In genomic region chr11:35055496-35056125, GRCm38 (mm10) we compare ENCODE assay signal across 25 mouse cellular contexts.
DNase-seq lines count a peak whose midpoint lies in the region; ATAC-seq and TF ChIP-seq lines count a peak whose summit lies in the region.
"Had no signal": no experiment of that assay in that cellular context is flagged by ENCODE, and none has a peak within 500 bp of the region (broad histone marks: within the 10 kb centered on the region; RNA-seq: fewer than 3 reads in every experiment).

No protein-coding gene starts in this region.

- no peak overlapping the region for H3K27ac ChIP-seq in lung, postnatal 0 days (ENCODE audit: low read length)
- peak overlapping the region; percentile 72 for H3K27ac ChIP-seq in limb, embryonic 12.5 days
- H3K27ac ChIP-seq in hindbrain, embryonic 11.5 days (ENCODE audit: low read depth, low read length) = no peak overlapping the region
- H3K27ac ChIP-seq: embryonic facial prominence, embryonic 13.5 days; forebrain, embryonic 13.5 days; hindbrain, embryonic 15.5 days; liver, embryonic 12.5 days; lung, embryonic 15.5 days; midbrain, embryonic 12.5 days had no signal

- no peaks in the 10 kb centered on the region for H3K27me3 ChIP-seq in lung, postnatal 0 days (replicated peaks; ENCODE audit: insufficient read depth, low read length)
- no peaks in the 10 kb centered on the region for H3K27me3 ChIP-seq in limb, embryonic 12.5 days
- no peaks in the 10 kb centered on the region for H3K27me3 ChIP-seq in hindbrain, embryonic 11.5 days (ENCODE audit: control insufficient read depth, insufficient read depth, low read length)
- H3K27me3 ChIP-seq: CH12.LX; embryonic facial prominence, embryonic 13.5 days; forebrain, embryonic 13.5 days; hindbrain, embryonic 15.5 days; liver, embryonic 12.5 days; lung, embryonic 15.5 days; midbrain, embryonic 12.5 days; Patski had no signal

- no peak overlapping the region for H3K9ac ChIP-seq in lung, postnatal 0 days (replicated peaks; ENCODE audit: low read depth)
- no peak overlapping the region for H3K9ac ChIP-seq in limb, embryonic 12.5 days (replicated peaks)
- no peak overlapping the region for H3K9ac ChIP-seq in hindbrain, embryonic 11.5 days (ENCODE audit: low read depth, low read length)
- H3K9ac ChIP-seq: embryonic facial prominence, embryonic 13.5 days; forebrain, embryonic 13.5 days; hindbrain, embryonic 15.5 days; liver, embryonic 12.5 days; lung, embryonic 15.5 days; midbrain, embryonic 12.5 days had no signal

- H3K9me3 ChIP-seq in lung, postnatal 0 days (ENCODE audit: low read length) = no peaks in the 10 kb centered on the region
- H3K9me3 ChIP-seq in limb, embryonic 12.5 days = no peaks in the 10 kb centered on the region
- no peaks in the 10 kb centered on the region for H3K9me3 ChIP-seq in hindbrain, embryonic 11.5 days (ENCODE audit: control insufficient read depth, low read length)
- H3K9me3 ChIP-seq: embryonic facial prominence, embryonic 13.5 days; forebrain, embryonic 13.5 days; hindbrain, embryonic 15.5 days; liver, embryonic 12.5 days; lung, embryonic 15.5 days; midbrain, embryonic 12.5 days had no signal

- no peaks in the 10 kb centered on the region for H3K4me1 ChIP-seq in lung, postnatal 0 days (ENCODE audit: insufficient read depth, low read depth, low read length)
- H3K4me1 ChIP-seq in limb, embryonic 12.5 days (replicated peaks) = peaks cover 35% of the 10 kb centered on the region
- no peaks in the 10 kb centered on the region for H3K4me1 ChIP-seq in hindbrain, embryonic 11.5 days (replicated peaks; ENCODE audit: control insufficient read depth, insufficient read depth, low read length)
- H3K4me1 ChIP-seq: forebrain, embryonic 13.5 days; hindbrain, embryonic 15.5 days; liver, embryonic 12.5 days; midbrain, embryonic 12.5 days had no signal

- TF ChIP-seq CTCF in lung, postnatal 0 days (IDR thresholded peaks at IDR 0.05) = no peak

- 69% methylated on average over 7 of the region's 7 CpGs for WGBS in lung, postnatal 0 days
- whole genome bisulfite sequencing in limb, embryonic 12.5 days = 33% methylated on average over 7 of the region's 7 CpGs
- 85% methylated on average over 7 of the region's 7 CpGs for WGBS in hindbrain, embryonic 11.5 days

- no peak overlapping the region for H3K4me3 ChIP-seq in lung, postnatal 0 days (ENCODE audit: low read depth, low read length)
- no peak overlapping the region for H3K4me3 ChIP-seq in limb, embryonic 12.5 days (replicated peaks)
- H3K4me3 ChIP-seq in hindbrain, embryonic 11.5 days (ENCODE audit: low read depth, low read length) = no peak overlapping the region
- H3K4me3 ChIP-seq: embryonic facial prominence, embryonic 13.5 days; forebrain, embryonic 13.5 days; hindbrain, embryonic 15.5 days; liver, embryonic 12.5 days; lung, embryonic 15.5 days; midbrain, embryonic 12.5 days had no signal

- H3K36me3 ChIP-seq in lung, postnatal 0 days (ENCODE audit: insufficient read depth, low read length) = no peaks in the 10 kb centered on the region
- no peaks in the 10 kb centered on the region for H3K36me3 ChIP-seq in limb, embryonic 12.5 days
- H3K36me3 ChIP-seq in hindbrain, embryonic 11.5 days (ENCODE audit: control insufficient read depth, insufficient read depth, low read length) = no peaks in the 10 kb centered on the region
- H3K36me3 ChIP-seq: embryonic facial prominence, embryonic 13.5 days; G1E; hindbrain, embryonic 15.5 days; liver, embryonic 12.5 days; lung, embryonic 15.5 days; midbrain, embryonic 12.5 days had no signal

- TF ChIP-seq EP300 in lung, postnatal 0 days (IDR thresholded peaks at IDR 0.05) = no peak

- no peak overlapping the region for H3K4me2 ChIP-seq in lung, postnatal 0 days (replicated peaks; ENCODE audit: low read depth, low read length)
- no peak overlapping the region for H3K4me2 ChIP-seq in limb, embryonic 12.5 days
- H3K4me2 ChIP-seq in hindbrain, embryonic 11.5 days (replicated peaks; ENCODE audit: low read depth, low read length) = no peak overlapping the region
- H3K4me2 ChIP-seq: embryonic facial prominence, embryonic 13.5 days; forebrain, embryonic 13.5 days; hindbrain, embryonic 15.5 days; liver, embryonic 12.5 days; lung, embryonic 15.5 days; midbrain, embryonic 12.5 days had no signal

- DNase-seq in lung, postnatal 36 days = peak; percentile 7
- no peak for DNase-seq in lung, postnatal 0 days (ENCODE audit: low spot score)
- peak; percentile 22 for DNase-seq in adrenal gland, postnatal 25 days
- peak; percentile 17 for DNase-seq in testis, postnatal 14 days (ENCODE audit: low spot score)
- no peak for DNase-seq in hindbrain, embryonic 11.5 days (ENCODE audit: low spot score)
- no peak for DNase-seq in natural killer cell, adult 2 months (ENCODE audit: low spot score in 2 of 2)
- DNase-seq: B cell, adult 2 months; cerebellum, adult 18-20 months; cerebellum, postnatal 36 days; embryo, embryonic 11 days; heart, postnatal 4 days; kidney, adult 8-10 months; kidney, postnatal 36 days; thymus, adult 18-20 months; thymus, postnatal 4 days had no signal

- ATAC-seq in lung, postnatal 0 days = no peak
- ATAC-seq in limb, embryonic 12.5 days (ENCODE audit: insufficient number of reproducible peaks, insufficient read depth, low FRiP score, low TSS enrichment, low read depth) = no peak
- no peak for ATAC-seq in hindbrain, embryonic 11.5 days (ENCODE audit: low FRiP score)
- ATAC-seq: forebrain, embryonic 13.5 days; liver, embryonic 12.5 days; Patski had no signal

Comparison
In these comparisons a context has a peak if more than half of its experiments do, and no peak if none do; other contexts are left out.
1. DNase-seq: peak in lung, postnatal 36 days (single experiment), adrenal gland, postnatal 25 days (single experiment) and testis, postnatal 14 days (single experiment); none in lung, postnatal 0 days (single experiment), hindbrain, embryonic 11.5 days (single experiment) and natural killer cell, adult 2 months (0 of 2).